Mouse (Mus musculus) neural tube, embryonic 14.5 days (tissue): ENCODE measurements at regions not wholly inside any gene's neighbourhood (a gene's known extent, or its start where the extent isn't known, plus 50 kb on each side); places are given as distances from the start of the nearest gene placed in this dataset.

ENCODE experiments used
- ATAC-seq: fragments of 200-750 bp; cut with Nextera tagmentation; 2 replicates; pipeline ENCODE4 v1.8.0; 2017; ENCODE audit warnings: low read depth, mild to moderate bottlenecking, moderate TSS enrichment, moderate library complexity
- H3K27ac ChIP-seq: fragments of 300-500 bp; sonication (generic); 2 replicates; pipeline ENCODE4 v1.5.1; 2014; ENCODE audit warnings: low read depth, mild to moderate bottlenecking, control low read depth, low read length, moderate library complexity, mixed read lengths
- H3K27me3 ChIP-seq: fragments of 300-500 bp; sonication (generic); 2 replicates; pipeline ENCODE4 v1.6.1; 2014; ENCODE audit warnings: low read length; ENCODE audit not compliant: control insufficient read depth, insufficient read depth
- H3K36me3 ChIP-seq: fragments of 300-500 bp; sonication (generic); 2 replicates; pipeline ENCODE4 v1.6.1; 2014; ENCODE audit warnings: low read length, mixed read lengths; ENCODE audit not compliant: control insufficient read depth, insufficient read depth
- H3K4me1 ChIP-seq: fragments of 300-500 bp; sonication (generic); 2 replicates; pipeline ENCODE4 v1.6.1; 2014; ENCODE audit warnings: low read length; ENCODE audit not compliant: control insufficient read depth, insufficient read depth
- H3K4me2 ChIP-seq: fragments of 300-500 bp; sonication (generic); 2 replicates; pipeline ENCODE4 v1.6.1; 2014; ENCODE audit warnings: mild to moderate bottlenecking, low read depth, low read length, control low read depth
- H3K4me3 ChIP-seq: fragments of 300-500 bp; sonication (generic); 2 replicates; pipeline ENCODE4 v1.5.1; 2014; ENCODE audit warnings: low read depth, low read length, control low read depth, mixed read lengths
- H3K9ac ChIP-seq: fragments of 300-500 bp; sonication (generic); replicated peaks from 2 replicates; pipeline ENCODE4 v1.6.1; 2014; ENCODE audit warnings: low read depth, mild to moderate bottlenecking, control low read depth, low read length, mixed read lengths
- H3K9me3 ChIP-seq: fragments of 300-500 bp; sonication (generic); 2 replicates; pipeline ENCODE4 v1.6.1; 2016; ENCODE audit warnings: low read length; ENCODE audit not compliant: control insufficient read depth
- WGBS: fragments of 180-500 bp; shearing (Covaris S2); extraction: QIAGEN DNeasy Blood & Tissue Kit; methylation state at CpG from one replicate; pipeline ENCODE4 v1.1.7; 2014; 5-methylcytosine and 5-hydroxymethylcytosine counted together

- Histone ChIP-seq H3K36me3 (no peaks in the 10 kb centered on the region), H3K4me1 (no peaks in the 10 kb centered on the region), H3K27ac (no peak overlapping the region), H3K9me3 (no peaks in the 10 kb centered on the region), H3K9ac (no peak overlapping the region), H3K4me3 (no peak overlapping the region), H3K4me2 (no peak overlapping the region), H3K27me3 (no peaks in the 10 kb centered on the region)
- ATAC-seq: no peak
- WGBS: 87% methylated on average over 4 of the region's 4 CpGs
Observed at GRCm38 (mm10) chr8:89605905-89606468, 562.0 kb upstream of the Sall1 start.

DNA sequence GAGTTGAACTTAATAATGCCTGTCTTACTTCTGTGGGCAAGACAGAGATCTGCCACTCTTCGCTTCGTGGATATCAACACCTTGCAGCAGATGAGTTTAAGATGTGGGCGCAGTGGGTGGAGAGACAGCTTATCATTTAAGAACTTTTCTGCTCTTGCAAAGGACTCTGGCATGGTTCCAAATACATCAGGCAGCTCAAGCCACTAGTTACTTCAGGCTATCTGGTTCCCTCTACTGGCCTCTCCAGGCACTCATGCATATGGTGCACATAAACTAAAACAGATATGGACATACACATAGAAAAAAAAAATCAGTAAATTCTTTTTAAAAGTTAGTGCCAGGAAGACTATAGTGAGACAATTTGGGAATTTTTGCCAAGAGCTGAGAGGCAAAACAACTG lies 560.5 kb upstream of the Sall1 start:
- H3K9ac ChIP-seq: no peak overlapping the region
- no peak for ATAC-seq
- no peaks in the 10 kb centered on the region for H3K36me3 ChIP-seq
- no peaks in the 10 kb centered on the region for H3K27me3 ChIP-seq
- 96% methylated on average over 3 of the region's 3 CpGs for WGBS
- H3K4me1 ChIP-seq: no peaks in the 10 kb centered on the region
- no peak overlapping the region for H3K27ac ChIP-seq
- no peaks in the 10 kb centered on the region for H3K9me3 ChIP-seq
- H3K4me3 ChIP-seq: no peak overlapping the region
- H3K4me2 ChIP-seq: no peak overlapping the region

DNA sequence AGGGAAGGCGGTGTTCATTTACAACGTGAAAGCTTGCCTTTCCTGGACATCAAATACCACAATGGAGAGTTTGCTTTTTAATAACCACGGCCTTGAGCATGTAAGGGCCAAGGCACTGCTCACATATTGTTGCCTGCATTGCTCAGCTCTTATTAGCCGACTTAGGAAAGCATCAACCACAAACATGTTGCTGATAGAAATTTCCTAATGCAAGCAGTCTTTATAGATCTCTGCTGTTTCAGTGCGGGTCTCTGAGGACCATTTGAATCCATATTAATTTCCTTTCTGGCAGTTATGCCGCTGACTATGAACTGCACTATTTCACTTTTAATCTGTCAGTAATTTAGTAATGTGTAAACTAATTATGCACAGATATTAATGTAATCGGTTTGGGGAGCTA lies 552.4 kb upstream of the Sall1 start:
- no peak overlapping the region for H3K9ac ChIP-seq
- H3K4me3 ChIP-seq: no peak overlapping the region
- no peak overlapping the region for H3K27ac ChIP-seq
- no peaks in the 10 kb centered on the region for H3K27me3 ChIP-seq
- H3K9me3 ChIP-seq: no peaks in the 10 kb centered on the region
- no peaks in the 10 kb centered on the region for H3K4me1 ChIP-seq
- no peak; the same call in 1 of the 2 replicates for ATAC-seq
- WGBS: 52% methylated on average over 7 of the region's 7 CpGs
- H3K36me3 ChIP-seq: no peaks in the 10 kb centered on the region
- H3K4me2 ChIP-seq: no peak overlapping the region

DNA sequence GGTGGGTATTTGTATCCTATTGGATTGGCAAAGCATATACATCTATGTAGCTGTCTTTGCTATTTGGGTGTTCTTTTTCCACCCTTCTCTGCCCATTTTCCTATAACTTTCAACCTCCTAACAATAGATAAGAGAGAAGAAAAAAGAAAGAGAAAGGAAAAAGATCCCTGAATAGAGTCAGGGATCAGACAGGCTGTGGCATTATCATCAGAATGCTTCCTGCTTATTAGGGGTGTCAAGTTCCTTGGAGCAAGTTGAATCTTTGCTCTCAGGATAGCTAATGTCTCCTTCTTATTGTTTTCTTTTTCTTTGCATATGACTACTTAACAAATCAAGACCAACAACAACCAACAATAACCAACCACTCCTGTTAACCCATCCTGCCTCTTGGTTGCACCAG lies 539.1 kb upstream of the Sall1 start:
- H3K4me1 ChIP-seq: no peaks in the 10 kb centered on the region
- H3K4me2 ChIP-seq: no peak overlapping the region
- no peaks in the 10 kb centered on the region for H3K27me3 ChIP-seq
- no peak for ATAC-seq
- no peak overlapping the region for H3K27ac ChIP-seq
- H3K36me3 ChIP-seq: no peaks in the 10 kb centered on the region
- H3K9ac ChIP-seq: no peak overlapping the region
- no peak overlapping the region for H3K4me3 ChIP-seq
- H3K9me3 ChIP-seq: no peaks in the 10 kb centered on the region

- Histone ChIP-seq H3K4me2 (no peak overlapping the region), H3K4me1 (no peaks in the 10 kb centered on the region), H3K36me3 (no peaks in the 10 kb centered on the region), H3K9ac (no peak overlapping the region), H3K27ac (no peak overlapping the region), H3K4me3 (no peak overlapping the region), H3K9me3 (no peaks in the 10 kb centered on the region), H3K27me3 (no peaks in the 10 kb centered on the region)
- ATAC-seq: no peak
Observed at GRCm38 (mm10) chr8:89582566-89582965, 538.6 kb upstream of the Sall1 start.

DNA sequence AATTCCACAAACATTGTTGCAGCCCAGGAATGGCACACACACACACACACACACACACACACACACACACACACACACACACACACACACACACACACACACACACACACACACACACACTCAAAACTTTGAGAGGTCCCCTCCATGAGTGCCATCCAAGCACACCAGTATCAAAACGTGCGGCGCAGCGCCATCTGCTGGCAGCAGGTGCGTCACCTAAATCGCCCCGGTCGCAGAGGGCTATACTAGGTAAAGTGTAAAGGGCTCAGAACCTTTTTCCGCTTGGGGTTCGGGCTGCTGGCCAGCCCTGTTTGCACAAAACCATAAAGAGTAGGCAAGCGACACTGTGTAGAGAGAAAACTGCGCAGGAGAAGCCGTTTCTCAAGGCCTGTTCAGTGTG lies 527.9 kb upstream of the Sall1 start:
- peak overlapping the region; percentile 39; the same call in 1 of the 2 replicates for H3K27ac ChIP-seq
- WGBS: 0% methylated on average over 13 of the region's 13 CpGs
- H3K36me3 ChIP-seq: no peaks in the 10 kb centered on the region
- no peak overlapping the region for H3K4me2 ChIP-seq
- peak overlapping the region; percentile 16; the same call in 1 of the 2 replicates for H3K9ac ChIP-seq
- H3K9me3 ChIP-seq: no peaks in the 10 kb centered on the region
- H3K4me3 ChIP-seq: no peak overlapping the region
- peak; percentile 85 for ATAC-seq
- H3K27me3 ChIP-seq: no peaks in the 10 kb centered on the region
- H3K4me1 ChIP-seq: peaks cover 11% of the 10 kb centered on the region; the same call in 1 of the 2 replicates

DNA sequence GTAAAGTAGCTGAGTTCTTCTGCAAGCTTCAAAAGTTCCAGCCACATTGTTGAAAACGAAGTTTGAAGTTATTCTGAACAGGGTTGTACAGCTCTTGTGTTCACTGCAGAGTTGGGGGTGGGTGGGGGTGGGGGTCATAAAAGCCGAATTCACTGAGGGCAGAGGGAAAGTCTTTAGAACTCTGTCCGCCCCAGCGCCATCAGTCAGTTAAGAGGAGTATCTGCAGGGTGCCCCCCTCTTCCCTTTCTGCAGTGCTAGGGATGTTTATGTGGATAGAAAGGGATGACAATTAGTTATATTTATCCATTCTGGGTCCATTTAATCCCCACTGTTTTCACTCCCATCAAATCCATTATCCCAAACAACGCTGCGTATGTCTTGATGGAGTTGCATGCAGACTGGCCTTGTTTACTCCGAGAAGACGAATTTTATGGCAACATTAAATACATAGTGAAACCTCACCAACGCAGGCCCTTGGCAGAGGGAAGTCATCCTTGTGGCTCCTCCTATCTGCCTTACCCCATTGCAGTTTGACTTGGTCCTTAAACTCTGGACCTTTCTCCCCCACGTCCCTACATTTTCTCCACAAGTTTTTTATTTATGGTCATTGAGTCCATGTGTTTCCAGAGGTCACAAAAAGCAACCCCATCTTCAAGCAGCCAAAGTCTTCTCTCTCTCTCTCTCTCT lies 526.8 kb upstream of the Sall1 start:
- no peaks in the 10 kb centered on the region for H3K27me3 ChIP-seq
- 7% methylated on average over 10 of the region's 10 CpGs for WGBS
- H3K4me1 ChIP-seq: peaks cover 11% of the 10 kb centered on the region; the same call in 1 of the 2 replicates
- no peak overlapping the region for H3K4me2 ChIP-seq
- H3K9ac ChIP-seq: no peak overlapping the region
- H3K36me3 ChIP-seq: no peaks in the 10 kb centered on the region
- no peak for ATAC-seq
- no peak overlapping the region for H3K4me3 ChIP-seq
- no peak overlapping the region for H3K27ac ChIP-seq
- no peaks in the 10 kb centered on the region for H3K9me3 ChIP-seq

DNA sequence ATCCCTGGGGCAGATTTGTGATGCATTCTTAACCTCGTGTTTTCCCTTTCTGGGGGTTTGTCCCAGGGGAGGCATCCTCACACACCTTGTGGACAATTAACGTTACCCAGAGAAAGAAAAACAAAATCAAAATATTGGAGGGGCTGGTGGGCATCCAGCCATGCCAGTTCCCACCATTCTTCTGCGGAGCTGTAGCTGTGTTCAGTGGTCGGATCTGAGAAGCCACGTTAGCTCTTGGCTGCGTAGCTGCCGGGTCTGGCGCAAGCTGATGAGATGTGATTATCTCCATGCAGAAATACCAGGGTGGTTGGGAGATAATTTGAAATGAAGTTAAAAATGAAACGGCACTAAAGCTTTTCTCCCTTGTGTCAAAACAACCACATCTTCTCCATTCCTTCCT lies 525.4 kb upstream of the Sall1 start:
- ATAC-seq: no peak
- H3K9me3 ChIP-seq: no peaks in the 10 kb centered on the region
- no peaks in the 10 kb centered on the region for H3K36me3 ChIP-seq
- 28% methylated on average over 9 of the region's 9 CpGs for WGBS
- H3K27me3 ChIP-seq: no peaks in the 10 kb centered on the region
- H3K4me2 ChIP-seq: no peak overlapping the region
- no peak overlapping the region for H3K27ac ChIP-seq
- H3K4me1 ChIP-seq: peaks cover 11% of the 10 kb centered on the region; the same call in 1 of the 2 replicates
- no peak overlapping the region for H3K4me3 ChIP-seq
- H3K9ac ChIP-seq: no peak overlapping the region

DNA sequence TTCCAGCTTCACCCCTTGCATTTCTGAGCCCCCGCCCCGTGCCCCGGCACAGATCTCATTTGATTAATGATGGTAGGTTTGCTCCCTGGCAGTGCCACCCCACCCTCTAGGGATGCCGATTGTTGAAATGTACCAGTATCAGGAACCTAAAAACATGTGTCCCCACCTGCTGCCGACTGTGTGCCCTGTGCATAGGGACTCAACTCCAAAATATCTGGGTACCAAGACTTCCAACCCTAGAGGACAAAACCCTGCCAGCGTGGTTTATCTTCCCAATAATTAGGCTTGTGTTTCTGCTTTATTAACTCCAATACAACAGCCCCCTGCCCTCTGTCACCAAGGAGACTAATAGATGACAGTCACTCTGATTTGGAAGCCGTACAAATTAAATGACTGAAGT lies 524.7 kb upstream of the Sall1 start:
- H3K27me3 ChIP-seq: no peaks in the 10 kb centered on the region
- 37% methylated on average over 7 of the region's 7 CpGs for WGBS
- no peak for ATAC-seq

More for the DNA sequence above, 524.7 kb upstream of the Sall1 start:
- no peaks in the 10 kb centered on the region for H3K36me3 ChIP-seq
- H3K4me3 ChIP-seq: no peak overlapping the region
- H3K9ac ChIP-seq: no peak overlapping the region
- no peaks in the 10 kb centered on the region for H3K9me3 ChIP-seq
- peaks cover 11% of the 10 kb centered on the region; the same call in 1 of the 2 replicates for H3K4me1 ChIP-seq
- no peak overlapping the region for H3K27ac ChIP-seq
- H3K4me2 ChIP-seq: no peak overlapping the region
